Mouse (Mus musculus): Measurements from ENCODE around the gene Mfsd12. TPM values are rescaled to one million over a fixed set of nuclear protein-coding genes. Genes with fewer than 3 reads are reported as not detected.

Gene Mfsd12
- total and polyA plus RNA-seq, 3 experiments, result 22.5 to 29.0 TPM; not detected in 1

DNA sequence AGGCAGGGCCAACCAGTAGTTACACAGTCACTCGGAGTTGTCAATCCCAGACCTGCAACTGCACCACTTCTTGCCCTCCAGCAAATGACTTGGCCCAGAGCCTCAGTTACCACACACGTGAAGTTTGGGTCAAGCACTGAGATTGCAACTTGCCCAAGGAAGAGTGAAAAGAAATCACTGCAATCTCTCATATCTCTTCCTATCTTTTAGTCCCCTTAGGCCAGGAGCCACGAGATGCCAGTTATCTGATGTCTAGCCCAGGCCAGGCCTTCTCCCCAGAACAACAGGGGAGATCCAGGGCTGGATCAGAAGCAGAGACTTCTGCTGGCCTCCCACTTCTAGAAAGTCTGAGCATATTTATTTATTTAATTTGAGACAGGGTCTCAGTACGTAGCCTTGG, 1.8 kb upstream of the Mfsd12 start:
- Histone ChIP-seq H3K27me3 (ENCODE audit: control insufficient read depth in 1 of 2, insufficient read depth in 2 of 2, low read length in 2 of 2) (no peaks in the 10 kb centered on the region), H3K4me3 (ENCODE audit: control insufficient read depth in 1 of 2, insufficient read depth in 1 of 2, low read depth in 2 of 2, low read length in 2 of 2) (no peak overlapping the region), H3K9ac (ENCODE audit: control insufficient read depth, low read depth, low read length, poor library complexity, severe bottlenecking) (no peak overlapping the region; the same call in 1 of the 2 replicates), H3K79me2 (ENCODE audit: control insufficient read depth, insufficient read depth, low read length, poor library complexity) (peaks cover 27% of the 10 kb centered on the region), H3K4me1 (ENCODE audit: control insufficient read depth in 1 of 2, insufficient read depth in 2 of 2, low read length in 2 of 2) (peaks cover 3 to 33% of the 10 kb centered on the region in 2 experiments; a peak in 3 of 4 replicates), H3K27ac (ENCODE audit: control insufficient read depth, low read depth, low read length) (peak overlapping the region; percentile 96), H3K9me3 (replicated peaks; ENCODE audit: insufficient read depth, low read length) (no peaks in the 10 kb centered on the region), H3K36me3 (ENCODE audit: control insufficient read depth in 1 of 2, insufficient read depth in 2 of 2, low read length in 2 of 2) (peaks cover 0 to 24% of the 10 kb centered on the region in 2 experiments; a peak in 3 of 4 replicates)
- TF ChIP-seq E2F4 (IDR thresholded peaks at IDR 0.05; ENCODE audit: borderline replicate concordance, low read depth, low read length) (no peak), RCOR1 (IDR thresholded peaks at IDR 0.05; ENCODE audit: low read depth, low read length) (peak; percentile 75), GATA1 (IDR thresholded peaks at IDR 0.05; ENCODE audit: low read depth, low read length) (peak; percentile 51; the same call in 1 of the 2 replicates)
- no peak for DNase-seq (ENCODE audit: low read depth, low spot score)

DNA sequence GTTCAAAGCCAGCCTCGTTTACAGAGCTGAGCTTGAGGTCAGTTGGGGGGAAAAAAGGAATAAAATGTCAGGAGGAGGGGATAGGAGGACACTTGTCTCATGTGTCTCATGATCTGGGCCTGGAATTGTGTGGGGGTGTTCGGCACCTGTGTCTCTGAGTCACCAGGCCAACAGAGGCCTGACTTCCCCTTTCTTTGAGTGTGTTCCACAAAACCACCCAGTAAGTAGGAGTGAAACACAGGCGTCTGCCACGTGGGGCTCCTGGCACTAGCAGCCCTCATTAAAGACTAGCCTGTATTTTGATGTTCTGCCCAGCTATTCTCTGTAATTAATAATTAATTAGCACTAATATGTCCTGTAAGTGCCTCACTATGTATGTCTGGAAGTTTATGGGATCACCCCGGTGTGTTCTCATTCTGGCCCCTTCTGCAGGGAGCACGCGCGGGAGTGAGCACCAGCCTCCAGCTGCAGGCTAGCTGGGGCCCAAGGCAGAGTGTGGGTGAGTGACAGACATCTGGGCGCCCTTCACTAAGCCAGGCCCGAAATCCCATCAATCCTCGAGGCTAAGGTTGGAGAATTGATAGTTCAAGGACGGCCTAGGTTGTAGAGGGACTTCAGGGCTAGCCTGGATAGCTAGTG, 820 bp upstream of the Mfsd12 start:
- peak overlapping the region; percentile 62 to 68 for H3K4me3 ChIP-seq (ENCODE audit: control insufficient read depth in 1 of 2, insufficient read depth in 1 of 2, low read depth in 2 of 2, low read length in 2 of 2)
- H3K27me3 ChIP-seq (ENCODE audit: control insufficient read depth in 1 of 2, insufficient read depth in 2 of 2, low read length in 2 of 2), result no peaks in the 10 kb centered on the region
- DNase-seq (ENCODE audit: low read depth, low spot score), result peak; percentile 94
- H3K79me2 ChIP-seq (ENCODE audit: control insufficient read depth, insufficient read depth, low read length, poor library complexity), result peaks cover 27% of the 10 kb centered on the region
- H3K4me1 ChIP-seq (ENCODE audit: control insufficient read depth in 1 of 2, insufficient read depth in 2 of 2, low read length in 2 of 2), result peaks cover 3 to 29% of the 10 kb centered on the region in 2 experiments; a peak in 3 of 4 replicates
- peak overlapping the region; percentile 96 for H3K27ac ChIP-seq (ENCODE audit: control insufficient read depth, low read depth, low read length)
- no peaks in the 10 kb centered on the region for H3K9me3 ChIP-seq (replicated peaks; ENCODE audit: insufficient read depth, low read length)
- peak overlapping the region; percentile 84 for H3K9ac ChIP-seq (ENCODE audit: control insufficient read depth, low read depth, low read length, poor library complexity, severe bottlenecking)
- peaks cover 0 to 21% of the 10 kb centered on the region in 2 experiments; a peak in 3 of 4 replicates for H3K36me3 ChIP-seq (ENCODE audit: control insufficient read depth in 1 of 2, insufficient read depth in 2 of 2, low read length in 2 of 2)
- TF ChIP-seq MYC (IDR thresholded peaks at IDR 0.05; ENCODE audit: low read depth, low read length) (peak; percentile 99), JUND (IDR thresholded peaks at IDR 0.05; ENCODE audit: low read depth, low read length) (0 out of 2 replicates have a peak, but pooled peaks have one; percentile 21), NRF1 (IDR thresholded peaks at IDR 0.05; ENCODE audit: insufficient read depth, low read depth, low read length, poor library complexity, severe bottlenecking) (peak; percentile 41; the same call in 1 of the 2 replicates), MXI1 (IDR thresholded peaks at IDR 0.05; ENCODE audit: low read depth, low read length) (peak; percentile 98), TBP (IDR thresholded peaks at IDR 0.05; ENCODE audit: low read depth, low read length) (peak; percentile 89), ZNF384 (IDR thresholded peaks at IDR 0.05; ENCODE audit: low read depth, low read length) (no peak), MAFK (IDR thresholded peaks at IDR 0.05; ENCODE audit: borderline replicate concordance, low read depth, low read length) (no peak), SIN3A (IDR thresholded peaks at IDR 0.05; ENCODE audit: low read length) (peak; percentile 93), POLR2AphosphoS2 (IDR thresholded peaks at IDR 0.05; ENCODE audit: low read length) (peak; percentile 28; the same call in 1 of the 2 replicates), KAT2A (conservative IDR thresholded peaks at IDR 0.05; ENCODE audit: low read depth, low read length) (no peak), ZMIZ1 (IDR thresholded peaks at IDR 0.05; ENCODE audit: low read depth, low read length) (peak; percentile 14; the same call in 1 of the 2 replicates), UBTF (IDR thresholded peaks at IDR 0.05; ENCODE audit: borderline replicate concordance, insufficient read depth, low read depth, low read length) (0 out of 2 replicates have a peak, but pooled peaks have one; percentile 47), CHD2 (IDR thresholded peaks at IDR 0.05; ENCODE audit: low read length) (no peak), MEF2A (IDR thresholded peaks at IDR 0.05; ENCODE audit: extremely low read depth, insufficient replicate concordance, low read depth, low read length, poor library complexity, severe bottlenecking) (no peak), MAX (IDR thresholded peaks at IDR 0.05; ENCODE audit: low read length) (peak; percentile 98), SMC3 (IDR thresholded peaks at IDR 0.05; ENCODE audit: low read depth, low read length) (no peak), EP300 (IDR thresholded peaks at IDR 0.05; ENCODE audit: low read depth in 1 of 2, low read length in 2 of 2) (peak; percentile 55; a peak in 3 of 4 replicates), POLR2A (IDR thresholded peaks at IDR 0.05; ENCODE audit: control insufficient read depth in 1 of 2, insufficient read depth in 1 of 2, low read depth in 1 of 2, low read length in 2 of 2, poor library complexity in 1 of 2) (peak; percentile 54 to 81; a peak in 3 of 4 replicates), E2F4 (IDR thresholded peaks at IDR 0.05; ENCODE audit: borderline replicate concordance, low read depth, low read length) (no peak), CHD1 (IDR thresholded peaks at IDR 0.05; ENCODE audit: low read depth, low read length) (no peak), ZKSCAN1 (IDR thresholded peaks at IDR 0.05; ENCODE audit: low read depth, low read length) (no peak), RAD21 (IDR thresholded peaks at IDR 0.05; ENCODE audit: low read depth, low read length) (no peak), HCFC1 (IDR thresholded peaks at IDR 0.05; ENCODE audit: low read depth, low read length) (peak; percentile 54), GATA1 (IDR thresholded peaks at IDR 0.05; ENCODE audit: low read depth, low read length) (no peak), USF2 (IDR thresholded peaks at IDR 0.05; ENCODE audit: borderline replicate concordance in 1 of 2, insufficient read depth in 1 of 2, low read depth in 1 of 2, low read length in 2 of 2) (no peak; a peak in 1 of 4 replicates), RCOR1 (IDR thresholded peaks at IDR 0.05; ENCODE audit: low read depth, low read length) (0 out of 2 replicates have a peak, but pooled peaks have one; percentile 19), MAZ (IDR thresholded peaks at IDR 0.05; ENCODE audit: low read depth, low read length) (peak; percentile 36; the same call in 1 of the 2 replicates), TCF12 (IDR thresholded peaks at IDR 0.05; ENCODE audit: low read depth, low read length) (peak; percentile 59), GABPA (IDR thresholded peaks at IDR 0.05; ENCODE audit: low read depth, low read length) (no peak)

All from MEL (cell line).